Mouse (Mus musculus) 3134 (cell line): ENCODE data around the gene Ptpn6.

Experiments
- DNase-seq: peaks from one replicate; pipeline ENCODE4 v3.0.0-alpha.2; 2011; ENCODE audit warnings: low spot score; ENCODE audit not compliant: insufficient read length; ENCODE audit errors: extremely low read depth

Ptpn6 gene

GRCm38 (mm10) chr6:124738511-124739023 is at the start of gene Ptpn6:
TSS of gene Ptpn6 (minus strand) at chr6:124738714.
- DNase-seq, result peak; percentile 46

GRCm38 (mm10) chr6:124787722-124788121 is 49.2 kb upstream of the Ptpn6 start:
- no peak for DNase-seq

GRCm38 (mm10) chr6:124786756-124787420 is 48.4 kb upstream of the Ptpn6 start:
- DNase-seq, result no peak

GRCm38 (mm10) chr6:124782436-124782835 is 43.9 kb upstream of the Ptpn6 start:
- DNase-seq, result peak; percentile 64

- no peak for DNase-seq
These were observed 42.4 kb upstream of the Ptpn6 start for GRCm38 (mm10) chr6:124780917-124781316.

GRCm38 (mm10) chr6:124779984-124780416 is 41.5 kb upstream of the Ptpn6 start:
- no peak for DNase-seq

- DNase-seq, result no peak
These were observed 40.9 kb upstream of the Ptpn6 start, which contains the start of gene Lrrc23 for GRCm38 (mm10) chr6:124779222-124779983. TSS of gene Lrrc23 (minus strand) at chr6:124779727.

- DNase-seq, result no peak
These were observed 32.0 kb upstream of the Ptpn6 start for GRCm38 (mm10) chr6:124770511-124770910.

- no peak for DNase-seq
These were observed 31.5 kb upstream of the Ptpn6 start for GRCm38 (mm10) chr6:124770013-124770412.

GRCm38 (mm10) chr6:124769101-124769765 is 30.7 kb upstream of the Ptpn6 start, which contains the start of gene Eno2:
TSS of gene Eno2 (minus strand) at chr6:124769673.
- DNase-seq, result peak; percentile 58

- no peak for DNase-seq
These were observed 30.2 kb upstream of the Ptpn6 start for GRCm38 (mm10) chr6:124768704-124769044.

GRCm38 (mm10) chr6:124767920-124768703 is 29.6 kb upstream of the Ptpn6 start:
- DNase-seq, result no peak

- DNase-seq, result no peak
These were observed 29.0 kb upstream of the Ptpn6 start for GRCm38 (mm10) chr6:124767536-124767919.

- no peak for DNase-seq
These were observed 27.4 kb upstream of the Ptpn6 start for GRCm38 (mm10) chr6:124765951-124766350.

GRCm38 (mm10) chr6:124759259-124759658 is 20.7 kb upstream of the Ptpn6 start:
- peak; percentile 71 for DNase-seq

GRCm38 (mm10) chr6:124758849-124759232 is 20.3 kb upstream of the Ptpn6 start:
- no peak for DNase-seq

- DNase-seq, result peak; percentile 75
These were observed 19.7 kb upstream of the Ptpn6 start for GRCm38 (mm10) chr6:124757909-124758848.

GRCm38 (mm10) chr6:124757351-124757880 is 18.9 kb upstream of the Ptpn6 start:
- peak; percentile 44 for DNase-seq
